In genomic region chr4:98628286-98628685, GRCm38 (mm10) we compare ENCODE assay signal across 14 mouse cellular contexts.
"Had no signal": no experiment of that assay in that cellular context is flagged by ENCODE, and none has a peak within 500 bp of the region (broad histone marks: within the 10 kb centered on the region; RNA-seq: fewer than 3 reads in every experiment).

No protein-coding gene starts in this region.

- H3K9ac ChIP-seq: kidney, embryonic 15.5 days; liver, embryonic 13.5 days; midbrain, embryonic 13.5 days had no signal

- H3K27ac ChIP-seq: kidney, embryonic 15.5 days; left cerebral cortex, adult 2 months; limb, embryonic 10.5 days; liver, embryonic 13.5 days; midbrain, embryonic 13.5 days had no signal

- H3K27me3 ChIP-seq: kidney, embryonic 15.5 days; liver, embryonic 13.5 days; midbrain, embryonic 13.5 days had no signal

- H3K9me3 ChIP-seq: kidney, embryonic 15.5 days; limb, embryonic 10.5 days; liver, embryonic 13.5 days; midbrain, embryonic 13.5 days had no signal

- H3K4me3 ChIP-seq: kidney, embryonic 15.5 days; left cerebral cortex, adult 2 months; limb, embryonic 10.5 days; liver, embryonic 13.5 days; midbrain, embryonic 13.5 days had no signal

- DNase-seq: kidney, adult 2 months; kidney, postnatal 14 days; liver, embryonic 13.5 days; lung, adult 2 months; lung, postnatal 36 days; right cerebral cortex, postnatal 25 days; spleen, adult 18-20 months; thymus, adult 2 months; thymus, postnatal 25 days had no signal

- ATAC-seq: lung, postnatal 0 days; midbrain, embryonic 13.5 days had no signal

- H3K4me1 ChIP-seq: kidney, embryonic 15.5 days; liver, embryonic 13.5 days had no signal

- H3K36me3 ChIP-seq: kidney, embryonic 15.5 days; limb, embryonic 10.5 days; liver, embryonic 13.5 days; midbrain, embryonic 13.5 days had no signal

- H3K4me2 ChIP-seq: kidney, embryonic 15.5 days; liver, embryonic 13.5 days; midbrain, embryonic 13.5 days had no signal
